11 mouse cellular contexts compared by ENCODE assay signal in the genomic region with DNA sequence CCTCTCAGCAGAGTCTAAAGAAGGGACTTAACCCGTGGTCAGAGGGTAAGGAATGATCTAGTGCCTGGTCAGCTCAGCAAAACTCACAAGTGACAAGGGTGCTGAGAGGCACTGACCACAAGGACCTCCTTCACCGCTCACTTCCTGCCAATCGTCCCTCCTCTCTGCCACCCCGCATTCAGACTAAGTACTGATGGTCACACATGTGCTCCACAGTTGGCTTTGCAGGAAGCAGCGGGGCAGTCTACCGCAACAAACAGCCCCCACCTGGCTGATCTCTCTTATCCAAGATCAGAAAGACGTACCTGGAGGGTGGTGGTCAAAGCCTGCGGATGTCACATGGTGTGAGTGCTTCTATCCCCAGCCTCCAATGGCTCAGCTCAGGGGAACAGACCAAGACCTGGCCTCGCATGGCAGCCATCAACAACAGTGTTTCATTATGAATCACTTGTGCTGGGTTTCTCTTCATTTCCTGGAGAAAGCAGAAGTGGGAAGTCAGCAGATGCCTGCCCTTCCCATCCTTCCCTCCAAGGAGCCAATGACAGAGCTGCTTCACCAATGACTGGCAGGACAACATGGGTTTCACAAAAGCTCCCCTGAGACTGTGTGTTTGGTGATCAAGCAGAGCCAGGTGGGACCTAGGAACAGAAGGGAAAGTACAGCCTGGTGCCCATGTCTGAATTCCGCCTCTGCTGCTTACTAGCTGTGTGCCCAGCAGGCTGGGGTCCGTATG. TPM values are rescaled to one million over a fixed set of nuclear protein-coding genes. Genes with fewer than 3 reads are reported as not detected.
DNase-seq lines count a peak whose midpoint lies in the region; ATAC-seq and TF ChIP-seq lines count a peak whose summit lies in the region.
"Had no signal": no experiment of that assay in that cellular context is flagged by ENCODE, and none has a peak within 500 bp of the region (broad histone marks: within the 10 kb centered on the region; RNA-seq: fewer than 3 reads in every experiment).

A gene (minus strand): TSS at position 441 of the 733 bp plus-strand sequence.

- H3K9me3 ChIP-seq in liver, embryonic 16.5 days (replicated peaks; ENCODE audit: control insufficient read depth, low read length) = no peaks in the 10 kb centered on the region
- H3K9me3 ChIP-seq: embryonic facial prominence, embryonic 15.5 days; midbrain, embryonic 12.5 days had no signal

- 5% methylated on average over 11 of the region's 11 CpGs for WGBS in bone marrow, adult 2 months
- WGBS in liver, embryonic 16.5 days (ENCODE audit: insufficient replicate concordance) = 28% methylated on average over 11 of the region's 11 CpGs
- WGBS in olfactory bulb, adult 2 months = 90% methylated on average over 11 of the region's 11 CpGs

- H3K27me3 ChIP-seq in liver, embryonic 16.5 days (ENCODE audit: control insufficient read depth, insufficient read depth, low read depth, low read length) = no peaks in the 10 kb centered on the region
- H3K27me3 ChIP-seq: embryonic facial prominence, embryonic 15.5 days; midbrain, embryonic 12.5 days had no signal

- ATAC-seq in liver, embryonic 16.5 days (ENCODE audit: low read depth) = peak; percentile 19; the same call in 1 of the 2 replicates

- TF ChIP-seq POLR2A in bone marrow, adult 2 months (IDR thresholded peaks at IDR 0.05; ENCODE audit: borderline replicate concordance, control insufficient read depth, low read depth, low read length) = no peak
- TF ChIP-seq POLR2A in olfactory bulb, adult 2 months (IDR thresholded peaks at IDR 0.05; ENCODE audit: insufficient read depth, low read depth, low read length) = no peak

- peak within 1 kb of the TSS; percentile 94 for H3K27ac ChIP-seq in bone marrow, adult 2 months (ENCODE audit: control insufficient read depth, insufficient read depth, low read depth, low read length, poor library complexity)
- H3K27ac ChIP-seq in liver, embryonic 16.5 days (ENCODE audit: low read length) = 0 out of 2 replicates have a peak within 1 kb of the TSS, but pooled peaks have one; percentile 41
- no peak within 1 kb of the TSS for H3K27ac ChIP-seq in olfactory bulb, adult 2 months (ENCODE audit: insufficient read depth, low read depth, low read length)
- H3K27ac ChIP-seq: embryonic facial prominence, embryonic 15.5 days; midbrain, embryonic 12.5 days had no signal

- peak; percentile 25 to 70 for DNase-seq in heart, adult 18-20 months
- no peak for DNase-seq in heart, postnatal 4 days
- DNase-seq in MN1 (ENCODE audit: low spot score) = no peak
- DNase-seq in urinary bladder, postnatal 36 days (ENCODE audit: low spot score in 2 of 2) = no peak
- no peak for DNase-seq in right cerebral cortex, adult 18-20 months
- DNase-seq: right cerebral cortex, postnatal 25 days had no signal

- H3K4me3 ChIP-seq in bone marrow, adult 2 months (replicated peaks; ENCODE audit: control insufficient read depth, low read depth, low read length) = peak within 1 kb of the TSS; percentile 90
- peak within 1 kb of the TSS; percentile 47 for H3K4me3 ChIP-seq in liver, embryonic 16.5 days (ENCODE audit: low read depth, low read length)
- no peak within 1 kb of the TSS for H3K4me3 ChIP-seq in olfactory bulb, adult 2 months (ENCODE audit: insufficient read depth, low read depth, low read length)
- H3K4me3 ChIP-seq: embryonic facial prominence, embryonic 15.5 days; midbrain, embryonic 12.5 days had no signal

- H3K36me3 ChIP-seq in liver, embryonic 16.5 days (ENCODE audit: control insufficient read depth, insufficient read depth) = no peaks in the 10 kb centered on the region
- H3K36me3 ChIP-seq: embryonic facial prominence, embryonic 15.5 days; midbrain, embryonic 12.5 days had no signal

- peak within 1 kb of the TSS; percentile 23 for H3K4me2 ChIP-seq in liver, embryonic 16.5 days (ENCODE audit: low read depth, low read length)
- H3K4me2 ChIP-seq: embryonic facial prominence, embryonic 15.5 days; midbrain, embryonic 12.5 days had no signal

- TF ChIP-seq CTCF in bone marrow, adult 2 months (IDR thresholded peaks at IDR 0.05; ENCODE audit: control insufficient read depth, insufficient read depth, low read length) = no peak
- TF ChIP-seq CTCF in olfactory bulb, adult 2 months (IDR thresholded peaks at IDR 0.05; ENCODE audit: insufficient read depth, low read depth, low read length) = no peak

- H3K9ac ChIP-seq in liver, embryonic 16.5 days (ENCODE audit: low read depth, low read length) = no peak within 1 kb of the TSS
- H3K9ac ChIP-seq: embryonic facial prominence, embryonic 15.5 days; midbrain, embryonic 12.5 days had no signal

- H3K4me1 ChIP-seq in bone marrow, adult 2 months (ENCODE audit: control insufficient read depth, insufficient read depth, low read length) = peaks cover 5% of the 10 kb centered on the region; the same call in 1 of the 2 replicates
- no peaks in the 10 kb centered on the region; the same call in 1 of the 2 replicates for H3K4me1 ChIP-seq in liver, embryonic 16.5 days (ENCODE audit: control insufficient read depth, low read depth, low read length)
- H3K4me1 ChIP-seq in olfactory bulb, adult 2 months (ENCODE audit: control insufficient read depth, insufficient read depth, low read length) = no peaks in the 10 kb centered on the region
- H3K4me1 ChIP-seq: embryonic facial prominence, embryonic 15.5 days had no signal

RNA-seq across cellular contexts. Expression of the gene that starts here (rescaled TPM):
- total RNA-seq in heart, adult 18-20 months (2021) = 1 to 10 TPM; 4.0 to 7.5 TPM
- 1 to 10 TPM; 2.2 TPM for total RNA-seq in heart, postnatal 4 days (2021)
- 19.8 and 36.8 TPM in 2 replicates for polyA plus RNA-seq in bone marrow, adult 2 months (2011; ENCODE audit: insufficient read depth, insufficient read length, low replicate concordance, missing spikeins)
- polyA plus RNA-seq in liver, embryonic 16.5 days (2015; fragmentation: Nextera tagmentation; extraction: Ambion mirVana) = 1.4 and 2.1 TPM in 2 replicates
- polyA plus RNA-seq in olfactory bulb, adult 2 months (2012; ENCODE audit: insufficient read depth, insufficient read length, low replicate concordance, missing spikeins) = not detected in 2 replicates

Comparison
In these comparisons a context has a peak if more than half of its experiments do, and no peak if none do; other contexts are left out.
1. DNase-seq: peak in heart, adult 18-20 months (2 of 2); none in heart, postnatal 4 days (single experiment), MN1 (single experiment), urinary bladder, postnatal 36 days (0 of 2) and right cerebral cortex, adult 18-20 months (single experiment).